Mouse (Mus musculus): ENCODE data around the gene Sapcd1.

DNA sequence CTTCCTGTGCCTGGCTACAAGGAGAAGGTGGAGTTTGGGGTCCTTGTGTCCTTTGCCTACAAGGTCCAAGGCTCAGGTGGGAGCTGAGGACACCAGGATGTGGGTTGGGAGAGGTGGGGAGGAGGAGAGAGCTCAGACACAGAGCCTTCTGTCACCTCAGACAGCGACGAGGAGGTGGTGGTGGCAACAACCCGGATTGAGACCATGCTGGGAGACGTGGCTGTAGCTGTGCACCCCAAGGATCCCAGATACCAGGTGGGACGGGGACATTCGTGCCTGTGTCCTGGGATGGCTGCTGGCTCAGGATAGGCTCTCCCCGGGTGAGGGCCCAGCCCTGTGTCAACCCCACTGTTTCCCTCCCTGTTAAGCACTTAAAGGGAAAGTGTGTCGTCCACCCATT, 16.4 kb downstream of the Sapcd1 start:
- no peak for TF ChIP-seq CTCF (IDR thresholded peaks at IDR 0.05; ENCODE audit: borderline replicate concordance, insufficient read depth, low read length)
- TF ChIP-seq POLR2A (IDR thresholded peaks at IDR 0.05; ENCODE audit: low read depth, low read length) = no peak
